Mouse (Mus musculus) fat pad, adult 2 months (tissue): ENCODE measurements around the gene Adat3.
"Not testable (repeated sequence)": the region's sequence is repeated elsewhere in the genome, so short reads cannot be mapped to it uniquely, and the experiment has no call there.

ENCODE experiments used
- DNase-seq: peaks from one replicate; pipeline ENCODE4 v3.0.0-alpha.2; 2011; ENCODE audit warnings: low read depth, low spot score; ENCODE audit errors: extremely low read depth

Gene Adat3

DNA sequence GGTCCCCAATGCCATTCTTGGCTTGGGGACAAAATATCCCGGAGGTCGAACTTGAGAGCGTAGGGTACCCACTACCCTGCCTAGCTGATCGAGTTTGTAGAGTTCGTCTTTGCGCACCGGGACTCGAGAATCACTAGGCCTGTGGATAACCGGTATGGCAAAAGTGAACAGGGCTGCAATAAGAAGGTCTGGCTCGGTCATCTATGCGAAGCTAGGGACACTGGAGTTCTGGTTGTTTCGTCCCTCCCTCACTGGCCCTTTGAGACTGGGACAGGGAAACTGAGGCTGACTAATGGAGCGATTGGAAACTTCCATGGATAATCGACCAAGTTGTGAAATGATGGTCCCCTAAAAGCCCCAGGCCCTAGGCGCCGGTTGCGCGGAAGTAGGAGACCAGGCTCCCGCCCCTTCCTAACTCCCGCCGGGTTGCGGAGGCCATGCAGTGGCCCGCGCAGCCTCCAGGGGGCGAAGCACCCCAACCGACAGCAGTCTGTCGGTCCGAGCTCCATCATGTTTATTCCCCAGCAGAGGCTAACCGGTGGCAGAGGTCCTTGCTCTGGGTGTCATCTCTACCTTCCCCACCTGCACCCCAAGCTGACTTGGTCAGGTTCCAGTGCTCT is 24.4 kb upstream of the Adat3 start:
- DNase-seq, result no peak

- DNase-seq, result no peak
These were observed 23.8 kb upstream of the Adat3 start for GRCm38 (mm10) chr10:80578911-80579310.

GRCm38 (mm10) chr10:80583047-80583446 is 19.6 kb upstream of the Adat3 start:
- DNase-seq, result no peak

DNA sequence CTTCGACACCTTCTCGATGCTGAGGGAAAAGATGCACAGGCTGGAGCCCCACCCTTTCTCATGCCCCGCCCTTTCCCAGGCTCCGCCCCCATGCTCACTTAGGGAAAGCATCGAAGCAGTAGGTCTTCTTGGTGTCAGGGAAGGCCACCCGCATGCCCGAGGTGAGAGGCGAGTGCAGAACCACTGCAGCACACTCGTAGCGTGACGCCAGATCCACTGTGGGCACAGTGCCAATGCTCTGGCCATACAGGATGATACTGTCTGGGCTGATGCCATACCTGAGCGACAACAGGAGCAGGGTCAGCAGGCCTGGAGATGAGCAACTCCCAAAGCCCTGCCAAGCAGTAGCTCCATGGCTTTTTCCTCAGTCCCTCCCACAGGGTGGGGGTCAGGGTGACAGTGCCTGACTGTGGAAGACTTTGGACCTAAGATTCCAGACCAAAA is 18.6 kb upstream of the Adat3 start:
- no peak for DNase-seq

GRCm38 (mm10) chr10:80584642-80585552 is 17.8 kb upstream of the Adat3 start:
- DNase-seq, result no peak

- no peak for DNase-seq
These were observed 17.1 kb upstream of the Adat3 start for GRCm38 (mm10) chr10:80585581-80585980.

DNA sequence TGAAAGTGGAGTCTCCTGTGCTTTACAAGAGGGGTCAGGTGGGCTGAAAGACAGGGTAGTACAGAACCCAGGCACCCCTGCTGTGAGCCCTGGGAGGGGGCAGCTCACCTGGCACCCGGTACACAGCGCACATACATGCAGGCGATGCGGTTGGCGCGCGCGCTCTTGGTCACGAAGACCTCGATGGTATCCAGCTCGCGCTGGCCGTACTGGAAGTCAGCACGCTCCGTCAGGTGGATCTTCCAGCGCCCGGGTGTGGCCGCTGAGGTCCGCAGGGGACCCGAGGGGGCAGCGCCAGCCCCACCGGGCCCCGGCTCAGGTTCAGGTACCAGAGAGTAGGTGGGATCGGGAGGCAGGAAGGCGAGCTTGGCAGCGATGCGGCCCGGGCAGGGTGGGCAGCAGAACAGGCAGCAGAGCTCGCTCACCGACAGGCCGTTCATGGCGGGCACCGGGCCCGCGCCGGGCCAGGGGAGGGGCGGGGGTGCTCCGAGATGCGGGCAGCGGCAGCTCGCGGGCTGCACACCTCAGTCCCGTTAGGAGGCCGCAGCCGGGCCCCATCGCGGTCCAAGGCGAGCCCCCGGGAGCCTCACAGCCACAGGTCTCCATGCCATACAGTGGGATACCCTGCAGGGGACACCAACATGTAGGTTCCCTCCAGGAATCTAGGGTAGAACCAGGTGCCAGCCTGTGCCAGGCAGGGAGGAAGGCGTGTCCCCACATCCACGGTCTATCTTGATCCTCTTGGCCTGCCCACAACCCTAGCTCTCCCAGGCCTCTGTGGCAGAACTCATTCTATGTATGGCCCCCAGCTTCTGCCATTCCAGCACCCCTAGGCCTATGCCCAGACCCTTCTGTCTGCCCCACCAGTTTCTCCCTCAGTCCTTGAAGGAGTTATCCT is 16.0 kb upstream of the Adat3 start:
- DNase-seq, result no peak

GRCm38 (mm10) chr10:80587305-80587657 is 15.4 kb upstream of the Adat3 start:
- no peak for DNase-seq

- DNase-seq, result no peak
These were observed 13.4 kb upstream of the Adat3 start for GRCm38 (mm10) chr10:80589127-80589878.

- DNase-seq, result peak; percentile 90
These were observed 12.5 kb upstream of the Adat3 start, which contains the start of gene Abhd17a for GRCm38 (mm10) chr10:80589879-80590854. Gene Abhd17a, minus strand, starts transcription at chr10:80590341.

DNA sequence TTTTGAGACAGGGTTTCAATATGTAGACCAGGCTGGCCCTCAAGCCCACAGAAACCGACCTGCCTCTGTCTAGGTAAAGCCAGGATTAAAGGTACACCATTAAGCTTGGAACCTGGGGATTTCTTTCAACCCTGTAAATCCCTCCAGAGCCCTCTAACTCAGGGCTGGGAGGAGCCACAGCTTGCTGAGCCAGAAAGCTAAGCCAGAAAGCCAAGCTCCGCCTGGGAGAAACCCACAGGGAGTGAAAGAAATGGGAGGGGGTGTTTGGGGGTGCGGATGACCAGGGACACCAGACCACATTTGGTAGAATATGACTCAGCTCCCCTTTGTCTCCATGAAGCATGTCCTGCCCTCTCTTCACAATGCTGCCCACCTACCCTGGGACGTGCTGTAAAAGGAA is 6.4 kb upstream of the Adat3 start:
- no peak for DNase-seq

GRCm38 (mm10) chr10:80603364-80603763 is 684 bp downstream of the Adat3 start:
- DNase-seq, result no peak

GRCm38 (mm10) chr10:80604001-80604509 is 1.4 kb downstream of the Adat3 start:
- no peak for DNase-seq

- DNase-seq, result no peak
These were observed 2.3 kb downstream of the Adat3 start for GRCm38 (mm10) chr10:80604988-80605387.

DNA sequence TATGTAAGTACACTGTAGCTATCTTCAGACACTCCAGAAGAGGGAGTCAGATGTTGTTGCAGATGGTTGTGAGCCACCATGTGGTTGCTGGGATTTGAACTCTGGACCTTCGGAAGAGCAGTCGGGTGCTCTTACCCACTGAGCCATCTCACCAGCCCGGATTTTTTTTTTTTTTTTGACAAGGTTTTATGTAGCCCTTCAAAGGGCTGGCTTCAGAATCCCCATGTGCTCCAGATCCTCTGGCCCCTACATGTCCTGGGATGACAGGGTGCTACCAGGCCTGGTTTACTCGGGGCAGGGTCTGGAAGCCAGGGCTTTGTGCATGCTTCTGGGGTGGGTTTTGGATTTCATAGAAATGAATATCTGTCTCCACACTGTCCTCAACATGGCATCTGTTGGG is 3.0 kb downstream of the Adat3 start, which contains the start of gene Gm49322:
Gene Gm49322, plus strand, starts transcription at position 301 of the 400 bp plus-strand sequence.
- not testable (repeated sequence) for DNase-seq

DNA sequence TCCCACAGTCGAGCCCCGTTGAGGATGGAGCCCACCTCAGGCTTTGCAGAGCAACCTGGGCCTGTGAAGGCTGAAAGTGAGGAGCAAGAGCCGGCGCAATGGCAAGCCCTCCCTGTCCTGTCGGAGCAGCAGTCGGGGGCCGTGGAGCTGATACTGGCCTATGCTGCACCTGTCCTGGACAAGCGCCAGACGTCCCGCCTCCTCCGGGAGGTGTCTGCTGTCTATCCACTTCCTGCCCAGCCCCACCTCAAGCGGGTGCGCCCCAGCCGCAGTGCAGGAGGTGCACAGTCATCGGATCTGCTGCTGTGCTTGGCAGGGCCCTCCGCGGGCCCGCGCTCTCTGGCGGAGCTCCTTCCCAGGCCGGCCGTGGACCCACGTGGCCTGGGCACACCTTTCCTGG is 3.6 kb downstream of the Adat3 start:
- no peak for DNase-seq

DNA sequence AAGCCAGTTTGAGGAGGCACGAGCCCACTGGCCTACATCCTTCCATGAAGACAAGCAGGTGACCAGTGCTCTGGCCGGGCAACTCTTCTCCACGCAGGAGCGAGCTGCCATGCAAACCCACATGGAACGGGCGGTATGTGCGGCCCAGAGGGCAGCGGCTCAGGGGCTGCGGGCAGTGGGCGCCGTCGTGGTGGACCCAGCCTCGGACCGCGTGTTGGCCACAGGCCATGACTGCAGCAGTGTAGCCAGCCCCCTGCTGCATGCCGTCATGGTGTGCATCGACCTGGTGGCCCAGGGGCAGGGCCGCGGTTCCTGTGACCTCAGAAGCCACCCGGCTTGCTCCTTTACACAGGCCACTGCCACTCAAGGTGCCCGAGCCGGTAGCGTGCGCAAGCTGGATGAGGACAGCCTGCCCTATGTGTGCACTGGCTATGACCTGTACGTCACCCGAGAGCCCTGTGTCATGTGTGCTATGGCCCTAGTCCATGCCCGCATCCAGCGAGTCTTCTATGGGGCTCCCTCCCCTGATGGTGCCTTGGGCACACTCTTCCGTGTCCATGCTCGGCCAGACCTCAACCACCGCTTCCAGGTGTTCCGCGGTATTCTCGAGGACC is 4.2 kb downstream of the Adat3 start:
- DNase-seq, result no peak

GRCm38 (mm10) chr10:80608435-80608834 is 5.8 kb downstream of the Adat3 start:
- no peak for DNase-seq
